Mouse (Mus musculus): ENCODE data around the gene Kif26b.

GRCm38 (mm10) chr1:178675542-178676252 is 146.8 kb downstream of the Kif26b start:
- no peak for TF ChIP-seq CTCF (IDR thresholded peaks at IDR 0.05; ENCODE audit: control insufficient read depth, insufficient read depth, low read length)
- TF ChIP-seq POLR2A (IDR thresholded peaks at IDR 0.05; ENCODE audit: borderline replicate concordance, control insufficient read depth, low read depth, low read length), result no peak
